Mouse (Mus musculus) lung, postnatal 0 days (tissue): ENCODE measurements around the gene Nepro.

ENCODE experiments used
- CTCF ChIP-seq: IDR thresholded peaks from 2 replicates; pipeline ENCODE4 v1.5.1; 2016; ENCODE audit warnings: antibody characterized with exemption, mild to moderate bottlenecking
- EP300 ChIP-seq: IDR thresholded peaks from 2 replicates; pipeline ENCODE4 v1.6.1; 2016; ENCODE audit warnings: antibody characterized with exemption, mild to moderate bottlenecking, control low read depth

DNA sequence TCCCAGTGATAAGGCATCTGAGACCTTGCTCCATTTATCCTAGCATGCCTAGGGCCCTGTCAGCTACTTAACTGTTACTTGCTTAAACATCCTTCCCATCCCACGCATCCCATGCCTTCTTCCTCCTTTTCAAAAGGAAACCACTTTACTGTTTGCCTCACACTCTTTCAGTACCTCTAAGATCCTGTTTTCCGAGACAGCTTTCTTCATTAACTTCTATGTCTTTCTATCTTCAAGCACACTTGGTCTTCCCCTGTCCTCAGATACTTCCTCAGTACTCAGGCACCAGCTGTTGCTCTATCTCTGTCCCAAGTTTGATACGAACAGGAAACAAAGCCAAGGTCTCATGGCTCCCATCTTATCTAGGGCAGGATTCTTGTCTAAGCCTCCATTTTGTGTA, 49.6 kb downstream of the Nepro start:
- TF ChIP-seq CTCF (no peak), EP300 (no peak)
